Mouse (Mus musculus) heart, embryonic 11.5 days (tissue): ENCODE results near the gene Tnks1bp1. TPM values are rescaled to one million over a fixed set of nuclear protein-coding genes. Genes with fewer than 3 reads are reported as not detected.

Experiments
- ATAC-seq: fragments of 200-750 bp; cut with Nextera tagmentation; replicated peaks from 2 replicates; pipeline ENCODE4 v1.8.0; 2017; ENCODE audit warnings: moderate library complexity; ENCODE audit not compliant: insufficient number of reproducible peaks, low FRiP score, low TSS enrichment
- H3K27ac ChIP-seq: fragments of 300-500 bp; sonication (generic); 2 replicates; pipeline ENCODE4 v1.5.1; 2014; ENCODE audit warnings: mild to moderate bottlenecking, low read depth, low read length
- H3K27me3 ChIP-seq: fragments of 300-500 bp; sonication (generic); 2 replicates; pipeline ENCODE4 v1.6.1; 2014; ENCODE audit warnings: mild to moderate bottlenecking, low read length, mixed read lengths; ENCODE audit not compliant: control insufficient read depth, insufficient read depth
- H3K36me3 ChIP-seq: fragments of 300-500 bp; sonication (generic); 2 replicates; pipeline ENCODE4 v1.6.1; 2014; ENCODE audit warnings: mild to moderate bottlenecking, low read length, moderate library complexity, mixed read lengths; ENCODE audit not compliant: control insufficient read depth, insufficient read depth
- H3K4me1 ChIP-seq: fragments of 300-500 bp; sonication (generic); 2 replicates; pipeline ENCODE4 v1.6.1; 2014; ENCODE audit warnings: low read length; ENCODE audit not compliant: control insufficient read depth, insufficient read depth
- H3K4me2 ChIP-seq: fragments of 300-500 bp; sonication (generic); 2 replicates; pipeline ENCODE4 v1.6.1; 2014; ENCODE audit warnings: mild to moderate bottlenecking, moderate library complexity
- H3K4me3 ChIP-seq: fragments of 300-500 bp; sonication (generic); 2 replicates; pipeline ENCODE4 v1.5.1; 2014; ENCODE audit warnings: low read depth, low read length
- H3K9ac ChIP-seq: fragments of 300-500 bp; sonication (generic); 2 replicates; pipeline ENCODE4 v1.6.1; 2014; ENCODE audit warnings: mild to moderate bottlenecking, low read depth, low read length, moderate library complexity
- H3K9me3 ChIP-seq: fragments of 300-500 bp; sonication (generic); replicated peaks from 2 replicates; pipeline ENCODE4 v1.6.1; 2016; ENCODE audit warnings: low read length; ENCODE audit not compliant: control insufficient read depth
- WGBS: fragments of 180-500 bp; shearing (Covaris S2); extraction: QIAGEN DNeasy Blood & Tissue Kit; methylation state at CpG from one replicate; pipeline ENCODE4 v1.1.7; 2014; ENCODE audit not compliant: insufficient replicate concordance; 5-methylcytosine and 5-hydroxymethylcytosine counted together
- polyA plus RNA-seq: library from polyadenylated mRNA; unstranded; fragments of >200 nt; fragmentation: Nextera tagmentation; extraction: Ambion mirVana; gene quantifications from 2 replicates; pipeline ENCODE4 v1.2.1, GENCODE M21; 2014

Gene Tnks1bp1
- polyA plus RNA-seq, 1 experiment from 2014 or later = 7.0 TPM

- peaks cover 25% of the 10 kb centered on the region for H3K36me3 ChIP-seq
- H3K9ac ChIP-seq = peak overlapping the region; percentile 66
- H3K27ac ChIP-seq = no peak overlapping the region
- peak; percentile 61 for ATAC-seq
- peak overlapping the region; percentile 45 for H3K4me3 ChIP-seq
- H3K9me3 ChIP-seq = no peaks in the 10 kb centered on the region
- no peaks in the 10 kb centered on the region for H3K27me3 ChIP-seq
- peaks cover 10% of the 10 kb centered on the region for H3K4me1 ChIP-seq
- peak overlapping the region; percentile 78 for H3K4me2 ChIP-seq
- 9% methylated on average over 11 of the region's 11 CpGs for WGBS
These were observed 12.8 kb downstream of the Tnks1bp1 start for GRCm38 (mm10) chr2:85060591-85061060.

- WGBS = 24% methylated on average over 10 of the region's 10 CpGs
- peaks cover 10% of the 10 kb centered on the region for H3K4me1 ChIP-seq
- H3K4me2 ChIP-seq = peak overlapping the region; percentile 78
- H3K4me3 ChIP-seq = peak overlapping the region; percentile 45
- H3K36me3 ChIP-seq = peaks cover 25% of the 10 kb centered on the region
- no peak overlapping the region for H3K27ac ChIP-seq
- H3K9ac ChIP-seq = peak overlapping the region; percentile 66
- no peaks in the 10 kb centered on the region for H3K27me3 ChIP-seq
- no peaks in the 10 kb centered on the region for H3K9me3 ChIP-seq
- peak; percentile 35 for ATAC-seq
These were observed 13.3 kb downstream of the Tnks1bp1 start for GRCm38 (mm10) chr2:85061107-85061541.

GRCm38 (mm10) chr2:85065141-85065875 lies 17.5 kb downstream of the Tnks1bp1 start:
- Histone ChIP-seq H3K9me3 (no peaks in the 10 kb centered on the region), H3K9ac (no peak overlapping the region), H3K27me3 (no peaks in the 10 kb centered on the region), H3K4me1 (peaks cover 14% of the 10 kb centered on the region), H3K4me3 (no peak overlapping the region), H3K4me2 (no peak overlapping the region), H3K27ac (no peak overlapping the region), H3K36me3 (0 out of 2 replicates have a peak, but pooled peaks cover 11% of the 10 kb centered on the region)
- WGBS = 78% methylated on average over 12 of the region's 12 CpGs
- no peak for ATAC-seq

- Histone ChIP-seq H3K36me3 (0 out of 2 replicates have a peak, but pooled peaks cover 9% of the 10 kb centered on the region), H3K4me3 (no peak overlapping the region), H3K27ac (no peak overlapping the region), H3K27me3 (no peaks in the 10 kb centered on the region), H3K4me2 (no peak overlapping the region), H3K9me3 (no peaks in the 10 kb centered on the region), H3K4me1 (peaks cover 3% of the 10 kb centered on the region; the same call in 1 of the 2 replicates), H3K9ac (no peak overlapping the region)
- 87% methylated on average over 5 of the region's 5 CpGs for WGBS
- no peak for ATAC-seq
These were observed 19.1 kb downstream of the Tnks1bp1 start for GRCm38 (mm10) chr2:85066937-85067336.

- H3K9ac ChIP-seq = no peak overlapping the region
- H3K36me3 ChIP-seq = peaks cover 6% of the 10 kb centered on the region; the same call in 1 of the 2 replicates
- 62% methylated on average over 10 of the region's 10 CpGs for WGBS
- H3K27ac ChIP-seq = no peak overlapping the region
- ATAC-seq = no peak
- H3K4me2 ChIP-seq = no peak overlapping the region
- no peak overlapping the region for H3K4me3 ChIP-seq
- no peaks in the 10 kb centered on the region for H3K9me3 ChIP-seq
- no peaks in the 10 kb centered on the region for H3K27me3 ChIP-seq
- H3K4me1 ChIP-seq = peaks cover 3% of the 10 kb centered on the region; the same call in 1 of the 2 replicates
These were observed 20.2 kb downstream of the Tnks1bp1 start for GRCm38 (mm10) chr2:85067903-85068625.

GRCm38 (mm10) chr2:85068626-85069025 lies 20.8 kb downstream of the Tnks1bp1 start:
- 86% methylated on average over 2 of the region's 2 CpGs for WGBS
- no peak overlapping the region for H3K27ac ChIP-seq
- H3K27me3 ChIP-seq = no peaks in the 10 kb centered on the region
- no peak overlapping the region for H3K9ac ChIP-seq
- peaks cover 3% of the 10 kb centered on the region; the same call in 1 of the 2 replicates for H3K4me1 ChIP-seq
- H3K9me3 ChIP-seq = no peaks in the 10 kb centered on the region
- ATAC-seq = no peak
- H3K4me3 ChIP-seq = no peak overlapping the region
- H3K4me2 ChIP-seq = no peak overlapping the region
- peaks cover 6% of the 10 kb centered on the region; the same call in 1 of the 2 replicates for H3K36me3 ChIP-seq

- 68% methylated on average over 15 of the region's 15 CpGs for whole genome bisulfite sequencing
- Histone ChIP-seq H3K4me3 (no peak overlapping the region), H3K4me1 (peaks cover 3% of the 10 kb centered on the region; the same call in 1 of the 2 replicates), H3K27me3 (no peaks in the 10 kb centered on the region), H3K9me3 (no peaks in the 10 kb centered on the region), H3K27ac (no peak overlapping the region), H3K9ac (no peak overlapping the region), H3K36me3 (peaks cover 10% of the 10 kb centered on the region; the same call in 1 of the 2 replicates), H3K4me2 (no peak overlapping the region)
- ATAC-seq = no peak
These were observed 22.3 kb downstream of the Tnks1bp1 start for GRCm38 (mm10) chr2:85070086-85070485.

- WGBS = 87% methylated on average over 5 of the region's 5 CpGs
These were observed 24.1 kb downstream of the Tnks1bp1 start for GRCm38 (mm10) chr2:85071921-85072320.

More at GRCm38 (mm10) chr2:85071921-85072320, 24.1 kb downstream of the Tnks1bp1 start:
- H3K4me1 ChIP-seq = peaks cover 3% of the 10 kb centered on the region; the same call in 1 of the 2 replicates
- no peaks in the 10 kb centered on the region for H3K9me3 ChIP-seq
- H3K36me3 ChIP-seq = peaks cover 10% of the 10 kb centered on the region; the same call in 1 of the 2 replicates
- no peak overlapping the region for H3K4me2 ChIP-seq
- H3K27ac ChIP-seq = no peak overlapping the region
- no peak overlapping the region for H3K4me3 ChIP-seq
- ATAC-seq = no peak
- no peaks in the 10 kb centered on the region for H3K27me3 ChIP-seq
- H3K9ac ChIP-seq = no peak overlapping the region
